Mouse (Mus musculus) ES-Bruce4 (cell line): ENCODE measurements around the gene Cox6b1.

ENCODE experiments used
- CTCF ChIP-seq: IDR thresholded peaks from one replicate; pipeline ENCODE4 v1.8.1; 2011; ENCODE audit warnings: low read depth, low read length
- EP300 ChIP-seq: IDR thresholded peaks from 2 replicates; pipeline ENCODE4 v1.6.1; 2011; ENCODE audit warnings: low read depth, low read length; ENCODE audit not compliant: insufficient read depth

DNA sequence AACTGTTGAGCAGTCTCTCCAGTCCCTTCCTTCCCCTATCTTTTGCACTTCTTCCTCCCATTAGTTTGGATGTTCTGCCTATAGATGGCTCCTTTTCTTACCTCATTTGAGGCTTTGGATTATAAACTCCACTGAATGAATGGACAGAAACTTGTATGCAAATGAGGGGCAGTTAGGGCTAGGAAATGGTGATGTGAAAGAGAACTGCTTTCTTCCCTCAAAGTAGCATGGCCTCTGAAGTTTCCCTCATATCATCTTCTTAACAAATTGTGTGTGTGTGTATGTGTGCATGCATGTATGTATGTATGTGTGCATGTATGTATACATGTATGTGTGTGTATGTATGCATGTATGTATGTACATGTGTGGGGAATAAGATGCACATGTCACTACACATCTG lies 3.1 kb upstream of the Cox6b1 start:
- TF ChIP-seq EP300 = no peak
- no peak for TF ChIP-seq CTCF
